ENCODE assay signal across 9 mouse cellular contexts in genomic region chr17:10479020-10479707, GRCm38 (mm10).
DNase-seq lines count a peak whose midpoint lies in the region; TF ChIP-seq lines count a peak whose summit lies in the region.
"Had no signal": no experiment of that assay in that cellular context is flagged by ENCODE, and none has a peak within 500 bp of the region (broad histone marks: within the 10 kb centered on the region; RNA-seq: fewer than 3 reads in every experiment).

No protein-coding gene starts in this region.

- H3K27ac ChIP-seq in kidney, adult 2 months (ENCODE audit: insufficient read depth, low read depth, low read length), result no peak overlapping the region
- H3K27ac ChIP-seq in limb, embryonic 10.5 days, result peak overlapping the region; percentile 58; the same call in 1 of the 2 replicates
- H3K27ac ChIP-seq: forebrain, embryonic 15.5 days; liver, embryonic 14.5 days had no signal

- no peaks in the 10 kb centered on the region for H3K27me3 ChIP-seq in kidney, adult 2 months (replicated peaks; ENCODE audit: control insufficient read depth, insufficient read depth, low read length)
- no peaks in the 10 kb centered on the region for H3K27me3 ChIP-seq in limb, embryonic 10.5 days (ENCODE audit: low read depth, poor library complexity, severe bottlenecking)
- H3K27me3 ChIP-seq: forebrain, embryonic 15.5 days had no signal

- intact Hi-C loops in gastrocnemius, postnatal 14 days (cut with DNase I; ENCODE audit: low total_unique reads), result no loop called here

- peak; percentile 24 for DNase-seq in kidney, adult 2 months
- DNase-seq in kidney, postnatal 25 days, result no peak
- DNase-seq in ZHBTc4 (ENCODE audit: low read depth, low spot score), result peak; percentile 67
- peak; percentile 37 for DNase-seq in adrenal gland, postnatal 25 days
- peak; percentile 46 for DNase-seq in limb, embryonic 10.5 days (ENCODE audit: low spot score)
- no peak for DNase-seq in gastrocnemius, postnatal 14 days
- no peak for DNase-seq in right cerebral cortex, postnatal 36 days (ENCODE audit: low spot score in 2 of 2)

- no peaks in the 10 kb centered on the region for H3K36me3 ChIP-seq in kidney, adult 2 months (ENCODE audit: control insufficient read depth, insufficient read depth, low read length)
- no peaks in the 10 kb centered on the region for H3K36me3 ChIP-seq in limb, embryonic 10.5 days
- H3K36me3 ChIP-seq: forebrain, embryonic 15.5 days had no signal

- no peak for TF ChIP-seq POLR2A in kidney, adult 2 months (IDR thresholded peaks at IDR 0.05; ENCODE audit: low read depth, low read length)

- no peak for TF ChIP-seq CTCF in kidney, adult 2 months (conservative IDR thresholded peaks at IDR 0.05; ENCODE audit: insufficient read depth, insufficient read length, low read depth, low read length)

- no peak overlapping the region for H3K4me3 ChIP-seq in kidney, adult 2 months (ENCODE audit: insufficient read depth, low read depth, low read length)
- no peak overlapping the region for H3K4me3 ChIP-seq in limb, embryonic 10.5 days
- H3K4me3 ChIP-seq: forebrain, embryonic 15.5 days had no signal

- 0 out of 2 replicates have a peak, but pooled peaks cover 4% of the 10 kb centered on the region for H3K4me1 ChIP-seq in kidney, adult 2 months (ENCODE audit: control insufficient read depth, insufficient read depth, low read length)
- H3K4me1 ChIP-seq in limb, embryonic 10.5 days, result peaks cover 26% of the 10 kb centered on the region

- WGBS in kidney, adult 2 months, result 41% methylated on average over 17 of the region's 17 CpGs
- 59% methylated on average over 17 of the region's 17 CpGs for WGBS in limb, embryonic 10.5 days

- H3K9me3 ChIP-seq in limb, embryonic 10.5 days (replicated peaks), result 0 out of 2 replicates have a peak, but pooled peaks cover 1% of the 10 kb centered on the region
- H3K9me3 ChIP-seq: forebrain, embryonic 15.5 days had no signal

Comparison
In these comparisons a context has a peak if more than half of its experiments do, and no peak if none do; other contexts are left out.
1. DNase-seq: peak in kidney, adult 2 months (single experiment), ZHBTc4 (single experiment), adrenal gland, postnatal 25 days (single experiment) and limb, embryonic 10.5 days (single experiment); none in kidney, postnatal 25 days (0 of 2), gastrocnemius, postnatal 14 days (single experiment) and right cerebral cortex, postnatal 36 days (0 of 2).